Mouse (Mus musculus) lung, embryonic 14.5 days (tissue): ENCODE data around the gene Prex1. TPM values are rescaled to one million over a fixed set of nuclear protein-coding genes. Genes with fewer than 3 reads are reported as not detected.

ENCODE experiments used
- ATAC-seq: fragments of 200-750 bp; cut with Nextera tagmentation; 2 replicates; pipeline ENCODE4 v1.8.0; 2017; ENCODE audit warnings: mild to moderate bottlenecking, moderate TSS enrichment, moderate library complexity; ENCODE audit not compliant: insufficient read depth
- DNase-seq: peaks from one replicate; pipeline ENCODE4 v3.0.0-alpha.2; 2015
- H3K27ac ChIP-seq: fragments of 300-500 bp; sonication (generic); 2 replicates; pipeline ENCODE4 v1.5.1; 2014; ENCODE audit warnings: low read depth, mild to moderate bottlenecking, moderate library complexity
- H3K27me3 ChIP-seq: fragments of 300-500 bp; sonication (generic); 2 replicates; pipeline ENCODE4 v1.6.1; 2014; ENCODE audit warnings: low read length, control low read depth; ENCODE audit not compliant: insufficient read depth
- H3K36me3 ChIP-seq: fragments of 300-500 bp; sonication (generic); 2 replicates; pipeline ENCODE4 v1.6.1; 2014; ENCODE audit warnings: control low read depth; ENCODE audit not compliant: insufficient read depth
- H3K4me1 ChIP-seq: fragments of 300-500 bp; sonication (generic); 2 replicates; pipeline ENCODE4 v1.6.1; 2014; ENCODE audit warnings: antibody characterized with exemption, control low read depth; ENCODE audit not compliant: insufficient read depth
- H3K4me2 ChIP-seq: fragments of 300-500 bp; sonication (generic); 2 replicates; pipeline ENCODE4 v1.6.1; 2014; ENCODE audit warnings: mild to moderate bottlenecking
- H3K4me3 ChIP-seq: fragments of 300-500 bp; sonication (generic); 2 replicates; pipeline ENCODE4 v1.5.1; 2014; ENCODE audit warnings: low read depth, low read length
- H3K9ac ChIP-seq: fragments of 300-500 bp; sonication (generic); 2 replicates; pipeline ENCODE4 v1.6.1; 2014
- H3K9me3 ChIP-seq: fragments of 300-500 bp; sonication (generic); 2 replicates; pipeline ENCODE4 v1.6.1; 2016; ENCODE audit warnings: low read depth, low read length, control low read depth
- CTCF ChIP-seq: IDR thresholded peaks from 2 replicates; pipeline ENCODE4 v1.5.1; 2016; ENCODE audit warnings: antibody characterized with exemption, low read depth
- WGBS: fragments of 180-500 bp; shearing (Covaris S2); extraction: QIAGEN DNeasy Blood & Tissue Kit; methylation state at CpG from one replicate; pipeline ENCODE4 v1.1.7; 2014; 5-methylcytosine and 5-hydroxymethylcytosine counted together
- polyA plus RNA-seq: library from polyadenylated mRNA; unstranded; fragments of >200 nt; fragmentation: Nextera tagmentation; extraction: Ambion mirVana; gene quantifications from 2 replicates; pipeline ENCODE4 v1.2.1, GENCODE M21; 2014

The Prex1 gene
- polyA plus RNA-seq, 1 experiment from 2014 or later = 12.9 TPM

GRCm38 (mm10) chr2:166653564-166653963 lies 60.1 kb downstream of the Prex1 start:
- TF ChIP-seq CTCF = no peak
- DNase-seq (no peak), ATAC-seq (no peak)
- Histone ChIP-seq H3K27me3 (no peaks in the 10 kb centered on the region), H3K4me1 (no peaks in the 10 kb centered on the region), H3K9me3 (no peaks in the 10 kb centered on the region), H3K36me3 (no peaks in the 10 kb centered on the region), H3K9ac (no peak overlapping the region), H3K4me3 (no peak overlapping the region), H3K4me2 (no peak overlapping the region), H3K27ac (no peak overlapping the region)
- 26% methylated on average over 5 of the region's 5 CpGs for WGBS

GRCm38 (mm10) chr2:166652672-166653071 lies 61.0 kb downstream of the Prex1 start:
- H3K4me2 ChIP-seq = no peak overlapping the region
- no peaks in the 10 kb centered on the region for H3K4me1 ChIP-seq
- no peak for TF ChIP-seq CTCF
- H3K4me3 ChIP-seq = no peak overlapping the region
- H3K9ac ChIP-seq = no peak overlapping the region
- no peak for ATAC-seq
- no peaks in the 10 kb centered on the region for H3K9me3 ChIP-seq
- H3K36me3 ChIP-seq = no peaks in the 10 kb centered on the region
- H3K27me3 ChIP-seq = no peaks in the 10 kb centered on the region
- no peak for DNase-seq
- H3K27ac ChIP-seq = no peak overlapping the region
- 76% methylated on average over 4 of the region's 4 CpGs for WGBS

GRCm38 (mm10) chr2:166651317-166652030 lies 62.2 kb downstream of the Prex1 start:
- no peak for TF ChIP-seq CTCF
- Histone ChIP-seq H3K36me3 (no peaks in the 10 kb centered on the region), H3K27me3 (no peaks in the 10 kb centered on the region), H3K27ac (no peak overlapping the region), H3K4me3 (no peak overlapping the region), H3K9me3 (no peaks in the 10 kb centered on the region), H3K9ac (no peak overlapping the region), H3K4me1 (no peaks in the 10 kb centered on the region), H3K4me2 (no peak overlapping the region)
- no peak for ATAC-seq
- 61% methylated on average over 10 of the region's 10 CpGs for WGBS
- DNase-seq = no peak

GRCm38 (mm10) chr2:166650414-166650813 lies 63.2 kb downstream of the Prex1 start:
- 62% methylated on average over 9 of the region's 9 CpGs for WGBS

GRCm38 (mm10) chr2:166647242-166647641 lies 66.4 kb downstream of the Prex1 start:
- no peaks in the 10 kb centered on the region for H3K9me3 ChIP-seq
- no peak for TF ChIP-seq CTCF
- H3K36me3 ChIP-seq = no peaks in the 10 kb centered on the region
- DNase-seq (no peak), ATAC-seq (no peak)
- WGBS = 67% methylated on average over 7 of the region's 7 CpGs
- no peaks in the 10 kb centered on the region for H3K27me3 ChIP-seq
- no peak overlapping the region for H3K9ac ChIP-seq
- H3K27ac ChIP-seq = no peak overlapping the region
- H3K4me1 ChIP-seq = no peaks in the 10 kb centered on the region
- no peak overlapping the region for H3K4me3 ChIP-seq
- no peak overlapping the region for H3K4me2 ChIP-seq

More at GRCm38 (mm10) chr2:166650414-166650813, 63.2 kb downstream of the Prex1 start:
- TF ChIP-seq CTCF = no peak
- no peak overlapping the region for H3K9ac ChIP-seq
- no peaks in the 10 kb centered on the region for H3K9me3 ChIP-seq
- no peaks in the 10 kb centered on the region for H3K36me3 ChIP-seq
- ATAC-seq (0 out of 2 replicates have a peak, but pooled peaks have one; percentile 28), DNase-seq (peak; percentile 34)
- no peaks in the 10 kb centered on the region for H3K4me1 ChIP-seq
- H3K27ac ChIP-seq = no peak overlapping the region
- H3K4me3 ChIP-seq = no peak overlapping the region
- H3K27me3 ChIP-seq = no peaks in the 10 kb centered on the region
- H3K4me2 ChIP-seq = no peak overlapping the region

- Histone ChIP-seq H3K4me3 (no peak overlapping the region), H3K36me3 (no peaks in the 10 kb centered on the region), H3K9me3 (no peaks in the 10 kb centered on the region), H3K27ac (0 out of 2 replicates have a peak overlapping the region, but pooled peaks have one; percentile 24), H3K4me1 (no peaks in the 10 kb centered on the region), H3K27me3 (no peaks in the 10 kb centered on the region), H3K4me2 (no peak overlapping the region), H3K9ac (no peak overlapping the region)
- TF ChIP-seq CTCF = no peak
- DNase-seq = no peak
- WGBS = 60% methylated on average over 12 of the region's 12 CpGs
- no peak for ATAC-seq
Observed at GRCm38 (mm10) chr2:166646434-166647088, 67.1 kb downstream of the Prex1 start.

- Histone ChIP-seq H3K4me3 (no peak overlapping the region), H3K4me1 (no peaks in the 10 kb centered on the region), H3K36me3 (no peaks in the 10 kb centered on the region), H3K4me2 (no peak overlapping the region), H3K9me3 (no peaks in the 10 kb centered on the region), H3K9ac (no peak overlapping the region), H3K27ac (no peak overlapping the region), H3K27me3 (no peaks in the 10 kb centered on the region)
- DNase-seq = no peak
- TF ChIP-seq CTCF = no peak
- 70% methylated on average over 11 of the region's 11 CpGs for WGBS
- ATAC-seq = no peak
Observed at GRCm38 (mm10) chr2:166644816-166645215, 68.8 kb downstream of the Prex1 start.
